Mouse (Mus musculus) CD4-positive, CD25-positive, alpha-beta regulatory T cell, adult 4 months (primary cell): ENCODE data around the gene Hrasls. TPM values are rescaled to one million over a fixed set of nuclear protein-coding genes. Genes with fewer than 3 reads are reported as not detected.

Experiments used
- ATAC-seq: one replicate; pipeline ENCODE4 v1.8.0; 2017
- polyA plus RNA-seq, 2 experiments: library from polyadenylated mRNA; unstranded; fragments of 100-300 nt; shearing (Covaris generic); gene quantifications; one replicate each; pipeline ENCODE4 v1.2.1; 2017

The Hrasls gene
- polyA plus RNA-seq, result not detected

DNA sequence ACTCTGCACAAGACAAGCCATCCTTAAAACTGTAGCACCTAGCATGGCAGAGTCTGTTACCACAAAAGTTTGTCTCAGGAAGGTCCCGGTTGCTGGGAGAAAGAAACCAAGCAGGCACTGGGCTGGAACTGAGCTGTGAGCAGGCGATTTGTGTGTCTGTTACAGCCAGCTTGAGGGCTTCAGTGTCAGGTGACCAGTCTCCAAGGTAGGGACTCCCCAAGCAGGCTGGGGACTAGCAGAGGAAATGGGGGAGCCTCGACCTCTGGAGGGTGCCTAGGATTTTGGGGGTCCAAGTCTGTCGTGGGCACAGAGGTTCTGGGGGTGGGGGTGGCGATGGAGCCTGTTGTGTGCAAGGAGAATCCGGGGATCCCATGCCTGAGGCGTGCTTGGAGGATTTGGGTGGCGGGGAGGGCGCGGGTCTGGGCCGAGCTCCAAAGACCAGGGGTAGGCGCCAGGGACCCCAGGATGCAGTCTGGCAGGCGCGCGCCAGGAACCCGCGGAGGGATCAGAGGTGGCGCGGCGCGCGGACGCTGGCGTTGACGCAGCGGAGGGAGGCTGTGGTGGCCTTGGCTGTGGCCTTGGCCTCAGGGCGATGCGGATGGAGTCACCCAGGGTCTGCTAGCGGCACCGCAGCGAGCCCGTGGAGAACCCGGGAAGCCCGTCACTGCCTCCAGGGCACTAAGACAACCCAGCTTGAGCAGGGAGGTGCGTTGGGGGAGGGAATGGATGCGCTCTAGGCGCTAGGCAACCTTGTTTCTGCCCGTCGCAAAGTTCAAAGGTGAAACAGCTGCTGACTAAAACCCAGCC is at the start of gene Hrasls:
TSS of gene Hrasls (plus strand) at position 91 of the 807 bp plus-strand sequence.
- no peak for ATAC-seq

GRCm38 (mm10) chr16:29162271-29162670 is 47.2 kb upstream of the Hrasls start:
- ATAC-seq, result no peak

DNA sequence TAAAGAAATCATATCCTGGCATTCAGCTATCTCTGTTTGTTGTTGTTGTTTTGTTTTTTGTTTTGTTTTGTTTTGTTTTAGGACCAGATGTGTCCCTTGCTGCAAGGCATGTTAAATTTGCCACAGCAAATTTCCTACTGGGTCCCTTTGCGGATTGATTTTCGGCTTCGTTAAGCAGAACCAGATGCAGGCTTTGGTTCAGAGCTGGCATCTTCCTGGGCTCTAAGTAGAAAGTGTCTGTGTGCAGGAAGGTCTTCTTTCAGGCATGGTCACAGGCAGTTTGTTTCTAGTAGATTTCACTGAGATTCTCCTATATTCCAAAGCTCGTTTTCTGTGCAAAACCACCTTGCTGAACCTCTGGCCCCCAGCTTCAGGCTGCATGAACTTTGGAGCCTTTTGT is 42.4 kb upstream of the Hrasls start:
- no peak for ATAC-seq

GRCm38 (mm10) chr16:29171741-29172140 is 37.8 kb upstream of the Hrasls start:
- ATAC-seq, result no peak

GRCm38 (mm10) chr16:29173201-29173600 is 36.3 kb upstream of the Hrasls start:
- no peak for ATAC-seq

DNA sequence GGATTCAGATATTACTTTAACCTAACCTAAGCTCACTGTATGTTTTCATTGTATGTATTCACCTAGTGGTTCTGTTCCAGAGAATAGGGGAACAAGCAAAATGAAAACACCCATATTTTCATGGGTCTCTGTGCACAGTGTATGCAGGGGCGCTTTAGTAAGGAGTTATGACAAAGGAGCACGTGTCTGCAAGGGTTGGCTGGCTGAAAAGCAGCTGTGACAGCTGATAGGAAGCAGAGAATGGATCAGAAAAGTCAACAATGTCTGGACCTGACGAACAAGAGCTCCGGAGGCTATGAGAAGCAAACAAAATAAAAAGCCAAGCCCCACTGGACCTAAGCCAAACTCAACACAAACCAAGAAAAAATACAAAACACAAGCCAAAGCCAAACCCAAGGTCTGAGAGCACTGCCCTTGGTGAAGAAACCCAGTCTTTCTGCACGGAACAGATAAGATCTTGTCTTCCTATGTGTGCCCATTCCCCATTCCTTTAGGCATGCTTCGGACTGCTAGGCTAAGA is 34.6 kb upstream of the Hrasls start:
- ATAC-seq, result no peak

GRCm38 (mm10) chr16:29192911-29193310 is 16.6 kb upstream of the Hrasls start:
- no peak for ATAC-seq

GRCm38 (mm10) chr16:29193981-29194380 is 15.5 kb upstream of the Hrasls start:
- no peak for ATAC-seq

GRCm38 (mm10) chr16:29195156-29195555 is 14.3 kb upstream of the Hrasls start:
- no peak for ATAC-seq

DNA sequence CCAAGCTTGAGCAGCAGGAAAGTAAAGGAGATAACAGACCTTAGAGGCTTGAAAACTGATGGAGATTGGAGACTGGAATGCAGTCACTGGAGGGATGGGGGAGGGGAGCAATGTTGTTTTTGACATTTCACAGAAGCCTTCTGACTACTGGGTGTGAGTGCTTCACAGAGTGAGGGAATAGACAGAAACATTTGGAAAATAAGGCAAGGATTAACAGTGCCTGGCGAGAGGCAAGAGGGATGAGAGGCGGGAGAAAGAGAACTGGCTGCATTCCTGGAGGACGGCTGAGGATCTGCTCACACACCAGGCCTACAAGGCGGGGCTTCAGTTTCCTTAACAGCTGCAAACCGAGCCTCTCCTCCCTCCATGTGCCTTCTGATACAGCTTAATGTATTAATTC is 11.0 kb upstream of the Hrasls start:
- ATAC-seq, result no peak

DNA sequence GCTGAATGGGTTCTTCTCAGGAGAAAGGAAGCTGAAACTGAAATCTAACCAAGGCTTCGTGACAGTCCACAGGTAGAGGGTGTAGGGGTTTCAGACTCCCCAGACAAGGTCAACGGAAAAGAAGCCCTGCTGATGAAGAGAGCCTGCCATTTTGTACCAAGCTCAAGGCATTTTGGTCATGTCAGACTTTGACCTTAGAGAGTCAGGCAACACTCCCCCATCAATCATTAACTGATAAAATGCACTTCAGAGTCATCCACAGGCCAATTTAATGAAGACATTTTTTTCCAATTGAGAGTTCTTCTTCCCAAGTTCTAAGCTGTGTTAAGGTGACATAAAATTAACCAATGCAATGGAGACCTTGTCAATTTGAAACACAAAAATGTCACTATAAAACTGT is 8.3 kb upstream of the Hrasls start:
- no peak for ATAC-seq

DNA sequence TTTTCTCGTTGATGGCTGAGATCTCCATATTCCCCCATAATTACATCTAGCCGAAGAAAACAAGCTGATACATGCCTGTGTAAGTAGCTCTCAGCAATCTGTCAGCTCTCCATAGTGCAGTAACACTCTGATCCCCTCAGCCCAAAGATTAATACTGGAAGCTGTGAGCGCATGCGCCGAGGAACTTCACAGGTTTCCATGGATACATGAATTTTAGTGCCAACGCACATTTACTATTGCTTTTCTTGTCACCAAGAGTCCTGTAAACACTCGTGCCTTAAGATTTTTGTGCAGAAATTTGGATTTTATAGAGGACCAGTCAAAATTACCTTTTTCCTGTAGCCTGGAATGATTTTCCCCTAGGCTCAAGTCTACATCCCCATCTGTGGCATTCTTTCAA is 4.6 kb upstream of the Hrasls start:
- ATAC-seq, result no peak

GRCm38 (mm10) chr16:29205581-29205980 is 3.9 kb upstream of the Hrasls start:
- ATAC-seq, result no peak

DNA sequence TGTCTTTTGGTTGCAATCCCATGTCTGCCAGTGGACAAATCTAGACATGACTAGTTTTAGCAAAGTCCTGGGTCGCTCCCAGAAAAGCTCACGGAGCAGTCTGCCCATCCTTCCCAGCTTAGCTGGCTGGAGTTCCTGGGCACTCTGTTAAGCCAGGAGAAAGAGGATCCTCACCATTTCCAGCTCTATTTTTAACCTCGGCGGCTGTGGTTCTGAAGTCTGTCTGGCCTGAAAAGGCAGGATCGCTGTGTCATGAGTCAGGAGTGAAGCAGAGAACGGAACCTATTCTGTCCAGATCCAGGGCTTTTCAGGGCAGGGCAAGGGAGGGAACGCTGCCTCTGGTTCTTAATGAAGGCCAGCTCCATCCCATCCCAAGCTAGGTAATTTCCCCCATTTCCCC is 654 bp upstream of the Hrasls start:
- no peak for ATAC-seq

DNA sequence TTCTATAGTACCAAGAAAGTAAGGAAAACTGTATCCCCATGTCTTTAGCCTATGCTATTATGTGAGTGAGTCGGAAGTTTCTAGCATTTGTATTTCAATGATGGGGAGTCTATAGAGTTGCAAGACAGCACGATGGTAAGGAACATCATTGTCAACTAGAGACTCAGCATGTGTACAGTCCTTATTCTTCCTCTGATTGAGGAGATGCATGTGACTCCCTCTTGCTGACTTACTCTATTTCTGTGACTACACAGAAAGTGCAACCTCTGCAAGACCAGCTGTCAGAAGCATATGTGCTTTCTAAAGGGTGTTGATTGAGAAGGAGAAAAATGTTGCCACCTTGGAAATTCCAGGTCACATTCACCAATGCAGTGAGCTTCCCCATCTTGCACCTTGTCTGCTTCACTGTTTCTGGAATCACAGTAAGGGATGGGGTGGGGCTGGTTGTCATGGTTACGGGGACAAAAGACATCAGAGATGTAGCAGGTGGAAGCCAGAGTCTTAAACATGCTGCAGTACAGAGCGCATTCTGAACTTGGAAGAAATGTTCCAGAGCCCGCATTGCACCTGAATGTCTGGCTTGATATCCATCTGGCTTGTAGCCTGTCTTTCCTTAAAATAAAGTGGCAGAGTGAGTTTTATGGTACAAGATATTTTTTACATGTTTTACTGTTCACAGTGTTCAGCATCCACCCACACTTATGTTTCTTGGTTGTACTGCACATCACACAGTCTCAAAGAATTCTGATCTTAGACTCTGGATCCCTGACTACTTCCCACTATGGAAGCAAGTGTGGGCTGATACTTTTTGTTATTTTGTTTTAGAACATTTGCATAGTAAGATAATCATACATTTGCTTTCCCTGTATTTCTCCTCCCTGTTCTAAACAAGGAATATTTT is 7.2 kb downstream of the Hrasls start:
- ATAC-seq, result no peak

DNA sequence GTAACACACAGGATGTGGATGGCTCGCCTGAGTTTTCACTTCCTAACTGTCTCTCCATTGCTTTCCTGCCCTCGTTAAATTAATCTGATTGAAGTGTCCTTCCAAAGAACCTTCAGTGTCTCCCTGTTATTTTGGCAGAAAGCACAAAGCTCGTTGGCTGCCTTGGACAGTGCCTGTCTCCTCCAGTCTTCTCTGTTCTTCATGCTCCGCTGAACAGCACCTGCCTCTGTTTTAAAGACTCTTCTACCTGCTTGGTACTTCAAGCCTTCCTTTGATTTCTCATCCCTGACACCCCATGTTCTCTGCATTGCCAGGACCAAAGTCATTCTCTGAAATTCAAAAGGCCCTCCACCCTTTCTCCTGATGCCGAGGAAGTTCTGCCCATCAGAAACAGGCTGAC is 26.5 kb downstream of the Hrasls start:
- no peak for ATAC-seq

DNA sequence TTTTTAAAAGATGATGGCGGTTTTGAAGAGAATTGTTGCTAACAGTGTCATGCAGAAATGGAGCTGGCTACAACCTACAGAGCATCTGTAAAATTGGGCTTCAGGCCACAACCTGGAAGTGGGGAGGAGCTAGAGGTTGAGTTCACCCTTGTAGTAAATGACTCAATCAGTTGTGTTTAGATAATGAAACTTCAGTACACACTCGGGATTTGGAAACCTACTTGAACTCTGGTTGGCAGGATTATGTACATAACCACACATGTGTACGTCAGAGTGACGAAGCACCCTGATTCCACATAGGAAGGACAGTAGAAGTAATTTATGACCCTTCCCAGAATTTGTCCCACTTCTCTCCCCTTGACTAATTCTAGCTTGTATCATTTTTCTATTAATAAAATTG is 44.8 kb downstream of the Hrasls start:
- no peak for ATAC-seq

Other genes starting within 250 kb of the Hrasls start
- gene Atp13a5, start 169.0 kb downstream of the Hrasls start, polyA plus RNA-seq, result not detected